Mouse (Mus musculus) adrenal gland (tissue): ENCODE results near the gene Ugt2b34.
"Not testable (repeated sequence)": the region's sequence is repeated elsewhere in the genome, so short reads cannot be mapped to it uniquely, and the experiment has no call there.

Experiments
- intact Hi-C: fragments of 180-260 bp; cut with DNase I; formaldehyde crosslinking; loops from one replicate; pipeline ENCODE4 v1.15.1; 2025
- long read RNA-seq, 2 experiments: library from polyadenylated mRNA; unstranded; transcript quantifications; one replicate each; pipeline ENCODE4 v2.0.0; 2020; ENCODE audit warnings: borderline replicate concordance in 1 of 2; ENCODE audit not compliant: insufficient replicate concordance in 1 of 2

Ugt2b34 gene
- long read RNA-seq, experiment 1: 0 reads
- long read RNA-seq, experiment 2: 0 reads

DNA sequence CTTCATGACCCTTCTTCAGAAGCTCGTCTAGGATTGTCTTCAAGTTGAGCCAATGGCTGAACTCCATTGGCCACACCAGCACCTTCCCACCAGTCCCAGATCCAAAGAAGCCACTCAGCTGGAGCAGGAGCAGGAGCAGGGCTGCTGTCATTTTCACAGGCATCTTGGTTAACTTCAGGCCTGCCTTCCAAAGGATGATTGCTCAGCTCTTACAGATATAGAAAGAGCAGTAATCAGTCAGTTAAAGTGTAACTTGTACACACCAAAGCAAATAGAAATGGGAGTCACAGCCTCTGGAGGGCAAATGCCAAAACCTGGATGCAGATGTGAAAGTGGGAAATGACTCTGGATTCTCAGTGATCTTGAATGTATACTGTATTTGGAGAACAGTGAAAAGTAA lies at the start of gene Ugt2b34:
Gene Ugt2b34 (minus strand): TSS at position 180 of the 400 bp plus-strand sequence.
- intact Hi-C loops: no loop called here

DNA sequence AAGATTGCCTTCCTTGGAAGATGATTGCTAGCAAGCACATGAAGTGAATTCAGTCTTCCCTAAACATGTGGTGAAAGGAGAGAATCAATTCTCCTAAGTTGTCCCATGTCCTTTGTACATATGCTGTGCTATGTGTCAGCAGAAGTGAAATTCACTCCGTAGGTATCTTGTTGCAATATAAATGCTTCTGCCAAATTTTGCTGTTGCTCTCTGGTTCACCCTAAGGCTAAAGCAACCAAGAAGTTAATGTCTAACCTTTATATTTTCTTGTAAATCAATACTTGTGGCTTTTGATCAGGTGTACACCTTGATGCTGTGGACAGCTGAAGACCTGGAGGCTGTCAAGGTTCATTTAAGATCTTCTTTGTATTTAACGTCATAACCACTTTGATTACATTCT lies 35.4 kb upstream of the Ugt2b34 start:
- intact Hi-C loops: no loop called here

GRCm38 (mm10) chr5:86926426-86926825 lies 19.7 kb upstream of the Ugt2b34 start, which contains the start of gene Ugt2b1:
Gene Ugt2b1, minus strand, starts transcription at chr5:86926530.
- intact Hi-C loops: loop anchor here (10.0 kb wide), 1 partner anchor 198 kb away; no protein-coding TSS in a partner anchor

DNA sequence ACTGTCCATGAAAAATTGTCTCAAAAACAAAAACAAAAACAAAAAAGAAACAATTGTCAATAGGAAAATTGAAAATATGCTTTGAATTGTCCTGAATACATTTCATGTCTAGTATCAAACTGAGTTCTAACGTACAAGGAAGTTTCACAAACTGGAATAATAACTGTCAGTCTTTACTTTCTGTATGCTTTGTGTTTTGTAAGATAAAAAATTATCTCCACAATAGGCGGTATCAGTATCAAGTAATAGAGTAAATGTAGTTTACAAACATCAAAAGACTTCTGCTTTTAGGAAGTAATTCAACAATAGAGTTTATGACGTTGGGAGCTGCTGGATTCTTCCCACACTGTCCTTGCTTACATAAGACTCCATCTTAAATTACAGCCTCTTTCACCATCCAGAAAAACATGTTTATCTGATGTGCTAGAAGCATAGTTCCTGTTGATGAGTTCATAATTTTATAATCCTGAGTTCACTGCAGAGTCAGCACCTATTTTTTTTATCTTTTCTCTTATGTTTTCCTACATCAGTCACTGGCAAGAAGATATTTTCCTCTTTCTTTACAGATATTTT lies 14.0 kb upstream of the Ugt2b34 start:
- intact Hi-C loops: loop anchor here (10.0 kb wide), 1 partner anchor 204 kb away; no protein-coding TSS in a partner anchor

DNA sequence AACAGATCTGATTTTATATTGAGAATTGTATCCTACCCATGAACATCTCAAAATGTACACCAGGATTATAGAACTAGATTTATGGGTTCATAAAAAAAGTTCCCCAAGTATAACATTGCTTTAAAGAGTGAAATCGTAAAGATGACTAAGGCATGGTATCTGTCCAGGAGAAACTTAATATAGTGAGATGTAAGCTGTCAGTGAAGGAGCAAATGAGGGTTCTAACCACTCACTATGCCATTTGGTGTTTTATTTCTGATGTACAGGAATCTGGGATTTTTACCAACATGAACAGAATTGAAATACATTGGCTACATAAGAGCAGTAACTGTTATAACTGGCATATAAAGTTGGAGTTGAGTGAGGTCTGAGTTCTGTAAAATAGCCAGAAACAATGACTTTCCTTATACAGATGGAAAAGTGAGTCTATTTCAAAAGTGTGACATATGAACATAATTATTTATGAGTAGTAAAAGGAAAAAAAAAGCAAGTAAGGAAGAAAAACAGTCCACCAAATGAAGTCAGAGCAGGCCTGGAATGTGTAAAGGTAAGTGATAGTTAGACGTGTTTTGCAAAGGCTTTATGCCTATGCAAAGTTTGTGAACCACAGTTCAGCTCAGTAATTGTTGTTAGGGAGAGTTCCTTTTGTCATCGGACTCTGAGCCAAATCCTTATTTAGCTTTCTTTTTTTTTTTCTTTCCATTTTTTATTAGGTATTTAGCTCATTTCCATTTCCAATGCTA lies 4.8 kb upstream of the Ugt2b34 start:
- intact Hi-C loops: no loop called here

DNA sequence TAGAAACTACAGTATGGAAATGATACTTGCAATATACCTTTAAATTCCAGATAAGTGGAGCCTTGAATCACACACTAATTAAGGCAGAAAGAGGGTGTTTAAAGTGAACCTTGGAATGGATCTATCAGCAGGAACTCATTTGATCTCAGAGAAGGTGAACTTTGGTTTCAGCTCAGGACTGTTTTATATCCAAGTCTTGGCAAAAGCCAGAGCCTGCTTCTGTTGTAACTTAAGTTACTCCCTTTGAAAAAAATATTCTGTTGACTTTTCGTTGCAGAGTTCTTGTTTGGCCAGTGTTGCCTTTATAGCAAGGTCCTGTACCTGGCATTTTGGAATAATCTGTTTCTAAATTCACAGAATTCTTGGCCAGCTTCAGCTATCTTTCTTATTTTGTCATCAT lies 4.0 kb upstream of the Ugt2b34 start:
- intact Hi-C loops: no loop called here

DNA sequence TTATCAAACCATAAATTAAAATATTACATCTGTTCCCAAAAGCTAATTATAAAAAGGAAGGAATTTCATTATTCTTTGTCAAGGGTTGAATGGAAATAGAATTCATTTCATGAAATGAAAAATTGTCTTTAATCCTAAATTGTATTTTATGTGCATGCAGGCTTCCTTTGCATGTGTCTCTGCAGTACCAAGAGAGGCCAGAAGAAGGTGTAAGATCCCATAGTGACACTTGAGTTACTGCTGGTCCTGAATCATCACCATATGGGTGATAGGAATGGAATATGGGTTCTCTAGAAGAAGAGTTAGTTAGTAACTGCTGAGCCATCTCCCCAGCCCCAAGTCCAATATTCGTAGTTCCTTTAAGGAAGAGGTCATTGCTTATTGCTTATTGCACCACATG lies 16.8 kb downstream of the Ugt2b34 start:
- intact Hi-C loops: loop anchor here (10.0 kb wide), 1 partner anchor 445 kb away; the partner anchor contains the start of gene Ugt2a3

GRCm38 (mm10) chr5:86888420-86888819 lies 18.3 kb downstream of the Ugt2b34 start:
- intact Hi-C loops: loop anchor here (10.0 kb wide), 1 partner anchor 446 kb away; the partner anchor contains the start of gene Ugt2a3

DNA sequence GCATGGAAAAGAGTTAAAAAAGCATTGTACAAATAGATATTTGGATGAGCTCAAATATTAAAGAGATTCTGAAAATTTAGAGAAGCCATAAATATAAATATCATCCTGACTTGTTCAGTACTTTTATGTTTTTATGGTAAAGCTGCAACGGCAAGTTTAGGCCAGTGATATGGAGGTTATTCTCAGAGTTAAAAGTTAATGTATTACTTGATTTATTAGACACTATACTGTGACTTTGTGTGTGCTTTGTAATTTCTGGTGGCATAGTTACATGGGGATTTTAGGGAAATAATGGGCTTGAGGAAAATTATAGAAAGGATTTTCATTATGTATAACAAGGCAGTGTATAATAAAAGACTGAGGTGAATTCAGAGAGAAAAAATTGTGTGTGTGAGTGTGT lies 19.7 kb downstream of the Ugt2b34 start:
- intact Hi-C loops: loop anchor here (2.0 to 10.0 kb wide), 2 partner anchors 256 to 448 kb away; partner anchors contain the start of gene Ugt2a3

- intact Hi-C loops: loop anchor here (2.0 to 10.0 kb wide), 2 partner anchors 256 to 448 kb away; partner anchors contain the start of gene Ugt2a3
Observed at GRCm38 (mm10) chr5:86886620-86887019, 20.1 kb downstream of the Ugt2b34 start.

- intact Hi-C loops: no loop called here
Observed at GRCm38 (mm10) chr5:86871877-86872276, 34.9 kb downstream of the Ugt2b34 start.

DNA sequence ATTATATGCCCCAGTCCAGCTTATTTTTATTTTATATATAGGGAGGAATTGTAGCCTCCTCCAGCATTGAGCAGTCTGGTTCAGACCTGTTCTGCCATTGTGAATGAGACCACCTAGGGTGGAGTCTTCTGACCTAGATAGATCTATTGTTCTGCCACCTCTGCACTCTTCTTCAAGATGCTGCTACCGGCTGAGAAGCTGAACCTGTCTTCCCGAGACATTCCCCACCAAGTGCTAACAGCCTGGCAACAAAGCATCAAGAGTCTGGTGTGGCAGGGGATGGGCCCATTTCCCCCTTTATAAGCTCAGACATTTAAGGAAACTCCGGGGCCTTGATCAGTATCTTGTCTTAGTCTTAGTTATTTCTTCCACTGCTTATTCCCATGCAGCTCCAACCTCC lies 48.4 kb downstream of the Ugt2b34 start:
- intact Hi-C loops: loop anchor here (10.0 kb wide), 1 partner anchor 286 kb away; the partner anchor contains the start of gene Ugt2b5

DNA sequence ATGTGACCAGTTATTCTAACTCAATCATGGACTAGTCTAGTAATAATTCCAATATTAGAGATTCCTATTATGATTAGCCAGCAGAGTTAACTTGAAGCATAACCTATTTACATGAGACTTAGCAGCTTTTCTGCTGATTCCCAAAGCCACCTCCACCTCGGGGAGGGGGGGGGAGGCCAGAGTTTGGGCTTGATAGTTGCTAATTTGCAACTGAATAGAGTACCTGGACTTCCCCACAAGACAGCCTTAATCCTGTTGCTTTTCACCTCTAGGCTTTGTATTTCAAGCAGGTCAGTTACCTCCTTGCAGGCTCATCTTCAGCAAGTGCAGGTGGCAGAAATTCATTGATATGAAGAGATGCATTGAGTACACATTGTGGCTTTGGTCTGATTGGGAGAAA lies 49.1 kb downstream of the Ugt2b34 start:
- intact Hi-C loops: loop anchor here (10.0 kb wide), 1 partner anchor 287 kb away; the partner anchor contains the start of gene Ugt2b5

DNA sequence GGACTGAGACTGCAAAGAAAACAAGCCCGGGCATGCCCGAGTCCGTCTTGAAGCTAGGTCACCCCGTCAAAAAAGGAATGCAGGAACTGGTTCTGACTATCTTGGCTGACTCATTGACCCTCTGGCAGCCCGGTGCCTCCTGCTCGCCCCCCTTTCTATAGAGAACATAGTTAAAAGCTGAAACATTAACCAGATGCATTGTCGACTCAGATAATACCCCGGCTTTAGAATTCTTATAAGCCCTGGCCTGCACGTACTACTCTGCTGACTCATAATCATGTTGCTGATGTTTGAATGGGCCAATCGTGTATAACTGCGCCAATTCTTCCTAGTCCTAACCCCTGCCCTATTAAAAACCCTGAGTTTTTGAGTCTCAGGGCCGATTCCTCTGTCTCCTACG lies 50.2 kb downstream of the Ugt2b34 start:
- intact Hi-C loops: loop anchor here (10.0 kb wide), 1 partner anchor 288 kb away; the partner anchor contains the start of gene Ugt2b5

- intact Hi-C loops: loop anchor here (10.0 kb wide), 1 partner anchor 293 kb away; the partner anchor contains the start of gene Ugt2b5
Observed at GRCm38 (mm10) chr5:86851658-86852057, 55.1 kb downstream of the Ugt2b34 start.

DNA sequence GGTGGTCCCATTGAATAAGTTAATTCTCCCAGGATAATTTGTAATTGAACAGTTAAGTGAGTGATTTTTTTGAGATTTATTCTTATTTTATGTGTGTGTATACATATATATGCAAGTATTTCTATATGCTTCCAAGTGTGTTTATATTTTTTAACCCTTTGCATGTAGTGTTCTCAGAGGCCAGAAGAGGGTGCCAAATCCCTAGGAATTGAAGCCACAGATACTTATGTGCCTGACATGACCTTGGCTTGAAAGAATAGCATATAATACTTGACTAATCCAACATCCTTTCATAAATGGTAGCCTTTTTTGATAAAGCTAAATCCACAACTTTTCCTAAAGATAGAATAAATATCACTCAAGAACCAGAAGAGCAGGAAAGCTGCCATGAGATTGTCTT lies 56.6 kb downstream of the Ugt2b34 start:
- intact Hi-C loops: loop anchor here (10.0 kb wide), 1 partner anchor 295 kb away; the partner anchor contains the start of gene Ugt2b5

GRCm38 (mm10) chr5:86841261-86841660 lies 65.5 kb downstream of the Ugt2b34 start:
- intact Hi-C loops: not testable (repeated sequence)

DNA sequence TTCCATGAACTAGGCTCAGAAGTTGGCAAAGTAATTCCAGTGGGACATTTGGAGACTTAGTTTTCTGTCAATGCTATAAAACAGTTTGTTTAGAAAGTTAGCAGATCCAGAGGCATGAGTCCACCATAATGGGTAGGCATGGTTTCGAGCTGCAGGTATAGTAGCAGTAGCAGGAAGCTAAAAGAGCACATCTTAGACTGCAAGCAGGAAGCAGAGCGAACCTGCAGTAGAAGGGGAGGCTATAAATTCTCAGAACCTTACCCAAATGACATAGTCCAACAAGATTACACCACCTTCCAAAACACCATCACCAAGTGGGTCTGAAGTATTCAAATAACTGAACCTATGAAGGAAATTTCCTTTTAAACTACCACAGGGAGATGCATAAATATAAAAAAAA lies 66.5 kb downstream of the Ugt2b34 start:
- intact Hi-C loops: no loop called here
